Mouse (Mus musculus) retina, postnatal 1 day (tissue): ENCODE results near the gene Gm10226.
"Not testable (repeated sequence)": the region's sequence is repeated elsewhere in the genome, so short reads cannot be mapped to it uniquely, and the experiment has no call there.

ENCODE experiments used
- DNase-seq: peaks from one replicate; pipeline ENCODE4 v3.0.0-alpha.2; 2012

The Gm10226 gene

DNA sequence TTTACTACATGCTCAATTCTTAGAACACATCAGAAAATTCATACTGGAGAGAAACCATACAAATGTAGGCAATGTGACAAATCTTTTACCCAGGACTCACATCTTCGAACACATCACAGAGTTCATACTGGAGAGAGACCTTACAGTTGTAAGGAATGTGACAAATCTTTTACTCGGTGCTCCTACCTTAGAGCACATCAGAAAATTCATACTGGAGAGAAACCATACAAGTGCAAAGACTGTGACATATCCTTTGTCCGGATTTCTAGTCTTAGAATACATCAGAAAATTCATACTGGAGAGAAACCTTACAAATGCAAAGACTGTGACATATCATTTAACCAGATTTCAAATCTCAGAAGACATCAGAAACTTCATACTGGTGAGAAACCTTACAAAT, at the start of gene Gm10226:
TSS of gene Gm10226 (plus strand) at position 301 of the 400 bp plus-strand sequence.
- no peak for DNase-seq

GRCm38 (mm10) chr17:21648791-21649190, 42.9 kb upstream of the Gm10226 start:
- DNase-seq, result no peak

GRCm38 (mm10) chr17:21649936-21650335, 41.7 kb upstream of the Gm10226 start:
- peak; percentile 60 for DNase-seq

GRCm38 (mm10) chr17:21650364-21650907, 41.2 kb upstream of the Gm10226 start, which contains the start of gene Zfp983:
Zfp983 (plus strand) TSS chr17:21650624.
- peak; percentile 94 for DNase-seq

DNA sequence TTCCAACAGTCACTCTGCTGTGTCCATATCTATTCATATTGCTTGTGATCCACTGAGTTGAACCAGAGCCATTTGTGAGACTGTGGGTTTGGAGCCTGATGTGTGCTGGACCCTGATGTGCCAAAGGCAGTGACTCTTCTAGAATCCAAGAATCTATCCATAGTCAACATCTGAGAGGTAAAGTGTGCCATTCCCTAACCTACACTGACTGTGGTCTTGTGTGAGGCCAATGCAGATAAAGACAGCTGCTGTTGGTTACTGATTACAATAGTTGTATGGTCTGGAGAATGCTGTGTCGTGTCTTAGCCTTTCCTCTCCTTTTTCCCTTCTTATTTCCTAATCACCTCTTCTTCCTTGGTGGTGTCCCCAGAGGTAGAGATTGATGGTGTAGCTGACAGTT, 12.8 kb upstream of the Gm10226 start:
- not testable (repeated sequence) for DNase-seq

DNA sequence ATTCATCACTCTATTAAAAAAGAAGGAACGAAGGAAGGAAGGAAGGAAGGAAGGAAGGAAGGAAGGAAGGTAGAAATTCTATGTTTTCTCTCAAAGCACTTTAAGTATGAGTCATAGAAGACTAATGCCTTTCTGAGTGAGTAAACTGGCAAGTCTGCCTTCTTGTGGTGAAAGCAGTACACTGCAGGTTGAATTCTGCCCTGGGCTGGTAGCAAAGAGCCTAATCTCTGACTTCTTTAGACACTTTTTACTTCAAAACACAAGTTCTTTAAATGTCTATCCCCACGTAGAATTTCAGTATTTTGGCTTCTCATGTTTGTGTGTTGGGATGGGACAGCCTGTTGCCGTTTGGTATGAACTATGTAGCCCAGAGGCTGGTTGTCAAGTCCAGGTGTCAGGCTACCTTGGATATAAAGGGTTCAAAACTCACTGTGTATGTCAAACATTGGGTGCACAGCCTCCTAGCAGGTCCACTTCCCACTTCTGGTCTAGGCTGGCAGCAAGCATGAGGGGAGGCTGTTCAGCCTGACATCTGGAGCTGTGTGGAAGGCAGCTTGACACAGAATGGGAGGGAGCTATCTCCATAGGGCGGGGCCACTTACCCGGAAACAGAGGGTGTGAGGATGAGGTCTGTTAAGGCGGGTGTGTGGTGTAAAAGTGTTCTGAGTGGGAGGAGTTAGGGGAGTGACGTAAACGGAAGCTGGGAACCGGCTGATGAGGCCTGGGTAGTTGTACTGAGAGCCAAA, 12.2 kb upstream of the Gm10226 start:
- DNase-seq, result peak; percentile 95

GRCm38 (mm10) chr17:21680019-21680376, 11.7 kb upstream of the Gm10226 start:
- not testable (repeated sequence) for DNase-seq

- DNase-seq, result no peak
Measured at GRCm38 (mm10) chr17:21693342-21693741, 1.7 kb downstream of the Gm10226 start.

GRCm38 (mm10) chr17:21696073-21696472, 4.4 kb downstream of the Gm10226 start:
- no peak for DNase-seq

DNA sequence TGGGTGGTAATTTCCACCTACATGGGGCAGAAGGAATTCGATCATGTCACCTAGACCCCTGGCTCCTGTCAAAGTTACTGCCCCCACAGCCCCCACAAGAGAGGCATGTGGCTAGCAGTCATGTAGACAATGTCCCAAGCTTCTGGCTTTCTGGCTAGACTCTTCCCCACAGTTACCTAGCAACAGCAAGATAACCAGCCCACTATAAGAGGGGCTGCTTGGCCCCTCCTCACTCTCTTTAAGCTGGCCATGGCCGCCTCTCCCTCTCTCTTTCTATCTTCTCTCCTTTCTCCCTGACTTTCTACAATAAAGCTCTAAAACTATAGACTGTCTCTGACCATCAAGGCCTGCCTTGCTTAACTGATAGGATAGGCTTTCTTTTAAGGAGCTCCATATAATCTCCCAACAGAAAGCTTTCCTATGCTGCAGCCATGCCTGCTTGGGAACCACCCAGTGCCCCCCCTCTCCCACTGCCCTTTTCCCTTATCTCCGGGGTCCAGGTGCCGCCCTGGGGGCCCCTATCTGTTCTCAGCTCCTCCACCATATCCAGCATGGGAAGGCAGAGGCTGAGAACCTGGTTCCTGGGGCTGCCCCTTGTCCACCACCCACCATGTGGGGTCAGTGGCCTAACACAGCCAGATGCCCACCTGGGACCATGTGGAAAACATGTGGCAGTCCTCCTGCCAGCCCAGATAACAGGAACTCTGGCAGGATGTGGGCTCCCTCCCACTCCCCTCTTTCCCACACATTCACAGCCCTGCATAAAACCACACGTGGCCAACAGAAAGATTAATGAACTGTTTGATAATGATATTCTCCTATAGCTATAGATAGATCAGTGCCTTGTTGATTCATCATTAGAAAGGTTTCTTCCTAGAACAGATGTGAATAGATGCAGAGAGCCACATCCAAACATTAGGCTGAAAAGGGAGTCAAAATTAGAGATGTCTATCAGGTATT, 10.9 kb downstream of the Gm10226 start:
- DNase-seq, result no peak

- no peak for DNase-seq
Measured at GRCm38 (mm10) chr17:21703414-21703813, 11.8 kb downstream of the Gm10226 start.

DNA sequence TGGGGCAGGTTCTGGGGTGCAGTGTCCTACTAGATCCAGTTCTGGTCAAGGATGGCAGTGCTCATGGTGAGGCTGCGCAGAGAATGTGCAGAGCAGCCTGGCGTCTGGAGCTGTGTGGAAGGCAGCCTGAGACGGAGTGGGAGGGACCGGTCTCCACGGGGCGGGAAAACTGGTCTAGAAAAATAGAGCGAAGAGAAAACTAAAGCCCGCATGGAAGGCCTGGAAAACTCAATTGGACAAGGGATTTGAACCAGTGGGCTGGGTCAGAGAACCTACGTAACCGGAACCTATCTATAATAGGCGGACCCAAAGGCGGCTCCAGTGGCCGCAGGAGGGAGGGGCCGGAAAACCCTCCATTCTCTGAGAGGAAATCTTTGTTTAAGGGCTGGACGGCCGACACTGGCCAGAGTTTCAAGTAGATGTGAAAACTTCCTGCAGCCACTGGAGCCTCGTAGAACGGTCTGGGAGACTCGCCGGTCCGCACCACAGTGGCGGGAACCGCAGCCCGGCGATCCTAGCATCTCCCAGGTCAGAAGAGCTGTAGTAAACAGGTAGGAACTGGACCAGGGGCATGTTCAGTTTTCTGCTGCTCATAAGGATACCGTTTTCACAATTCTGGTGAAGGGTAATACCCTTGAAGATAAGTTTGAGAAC, 15.8 kb downstream of the Gm10226 start, which contains the start of gene Zfp760:
TSS of gene Zfp760 (plus strand) at position 399 of the 654 bp plus-strand sequence.
- DNase-seq, result peak; percentile 94

- no peak for DNase-seq
Measured at GRCm38 (mm10) chr17:21708401-21708800, 16.7 kb downstream of the Gm10226 start.

- not testable (repeated sequence) for DNase-seq
Measured at GRCm38 (mm10) chr17:21730495-21730894, 38.8 kb downstream of the Gm10226 start, which contains the start of gene Zfp229. Zfp229 (plus strand) TSS chr17:21730795.

- DNase-seq, result no peak
Measured at GRCm38 (mm10) chr17:21733049-21733448, 41.4 kb downstream of the Gm10226 start.

DNA sequence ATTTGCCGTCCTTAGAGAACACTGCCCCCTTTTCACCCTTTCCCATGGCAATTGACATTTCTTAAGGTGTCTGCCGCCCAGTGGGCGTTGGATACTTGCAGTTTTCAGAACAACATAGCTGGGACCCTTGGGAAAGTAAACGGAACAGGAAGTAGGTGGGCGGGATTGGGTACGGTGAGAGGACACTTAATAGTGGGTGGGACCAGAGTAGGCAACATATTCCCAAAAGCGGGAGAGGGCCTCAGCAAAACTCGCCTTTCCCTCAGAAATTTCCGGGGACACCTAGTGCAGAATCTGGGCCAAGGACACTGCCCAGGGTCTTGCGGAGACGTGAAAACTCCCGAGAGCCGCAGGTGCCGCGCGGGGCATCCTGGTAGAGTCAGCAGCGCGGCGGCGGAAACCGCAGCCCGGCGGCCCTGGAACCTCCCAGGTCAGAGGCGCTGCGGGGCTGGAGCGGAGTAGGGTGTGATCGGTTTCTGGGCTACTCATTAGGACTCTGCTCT, 41.9 kb downstream of the Gm10226 start:
- peak; percentile 93 for DNase-seq
